Mouse (Mus musculus) neural tube, embryonic 10.5 days (tissue): ENCODE measurements around the gene Dnali1.

Experiments used
- DNase-seq: peaks from one replicate; pipeline ENCODE4 v3.0.0-alpha.2; 2017; ENCODE audit warnings: low spot score; ENCODE audit errors: extremely low spot score

Gene Dnali1

DNA sequence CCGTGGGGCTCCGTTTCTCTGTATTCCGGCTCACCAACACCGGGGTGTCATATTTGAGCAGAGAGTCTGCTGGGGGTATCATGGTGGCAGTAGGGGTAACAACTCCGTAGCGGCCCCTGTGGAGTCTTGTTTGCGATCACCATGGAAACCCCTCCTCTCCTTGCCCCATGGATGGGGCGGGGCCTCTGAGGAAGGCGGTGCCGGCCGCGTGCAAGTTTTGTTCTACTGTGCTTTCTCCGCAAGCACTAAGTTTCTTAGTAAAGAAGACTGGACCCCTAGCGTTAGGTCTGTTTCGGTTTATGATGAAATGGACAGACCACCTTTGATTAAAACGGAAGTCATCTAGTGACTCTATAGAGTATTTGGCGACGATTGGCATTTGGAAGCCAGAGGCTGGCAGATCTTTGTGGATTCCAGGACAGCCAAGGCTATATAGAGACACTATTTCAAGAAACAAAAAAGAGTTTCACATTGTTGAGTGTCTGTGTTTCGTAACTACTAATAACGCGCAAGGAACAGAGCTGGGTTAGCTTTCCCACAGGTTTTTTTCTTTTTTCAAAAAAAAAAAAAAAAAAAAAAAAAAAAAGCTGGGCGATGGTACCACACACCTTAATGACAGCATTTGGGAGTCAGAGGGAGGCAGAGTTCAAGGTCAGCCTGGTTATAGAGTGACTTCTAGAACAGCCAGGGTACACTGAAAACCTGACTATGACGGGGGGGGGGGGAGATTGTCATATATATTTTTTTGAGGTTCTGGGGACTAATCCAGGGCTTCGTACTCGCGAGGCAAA lies at the start of gene Dnali1:
Gene Dnali1 (minus strand): TSS at position 187 of the 791 bp plus-strand sequence.
- peak; percentile 68 for DNase-seq

- no peak for DNase-seq
These were observed 49.6 kb upstream of the Dnali1 start for GRCm38 (mm10) chr4:125115081-125115480.

DNA sequence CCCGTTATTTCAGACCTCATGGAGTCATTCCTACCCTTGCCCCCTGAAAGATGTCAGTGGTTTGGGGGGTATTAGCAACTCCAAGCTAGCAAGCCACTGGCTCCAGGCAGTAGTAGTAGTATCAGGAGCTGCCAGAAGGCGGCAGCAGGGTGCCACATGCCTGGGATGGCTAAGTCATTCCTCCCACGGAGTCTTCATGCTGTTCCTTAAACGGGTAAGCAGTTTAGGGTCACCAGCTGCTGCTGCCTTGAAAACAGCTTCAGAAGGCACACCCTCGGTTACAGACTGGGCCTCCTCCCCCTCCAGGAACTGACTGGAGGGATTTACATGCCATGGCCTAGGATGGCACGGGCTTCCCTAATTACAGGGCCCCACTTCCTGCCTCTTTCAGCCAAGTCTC lies 49.1 kb upstream of the Dnali1 start:
- DNase-seq: peak; percentile 76

DNA sequence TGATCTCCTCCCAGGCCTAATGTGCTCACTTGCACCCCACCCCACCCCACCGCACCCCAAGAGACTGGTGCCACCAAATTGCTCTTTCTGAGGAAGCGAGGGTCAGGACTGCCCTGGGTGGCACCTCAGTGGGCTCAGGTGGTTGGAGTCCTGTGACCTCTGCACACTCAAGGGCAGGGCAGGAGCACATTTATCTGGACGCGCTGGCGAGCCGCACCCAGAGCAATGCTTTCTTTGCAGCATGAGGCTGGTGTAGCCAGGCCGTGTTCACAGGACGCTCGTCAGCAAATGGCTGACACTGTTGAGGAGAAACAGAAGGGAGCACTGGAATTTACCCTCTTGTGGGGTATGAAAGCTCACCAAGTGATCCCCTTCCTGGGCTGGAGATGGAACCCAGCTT lies 39.9 kb upstream of the Dnali1 start:
- no peak for DNase-seq

- no peak for DNase-seq
These were observed 35.8 kb upstream of the Dnali1 start for GRCm38 (mm10) chr4:125101334-125101733.

DNA sequence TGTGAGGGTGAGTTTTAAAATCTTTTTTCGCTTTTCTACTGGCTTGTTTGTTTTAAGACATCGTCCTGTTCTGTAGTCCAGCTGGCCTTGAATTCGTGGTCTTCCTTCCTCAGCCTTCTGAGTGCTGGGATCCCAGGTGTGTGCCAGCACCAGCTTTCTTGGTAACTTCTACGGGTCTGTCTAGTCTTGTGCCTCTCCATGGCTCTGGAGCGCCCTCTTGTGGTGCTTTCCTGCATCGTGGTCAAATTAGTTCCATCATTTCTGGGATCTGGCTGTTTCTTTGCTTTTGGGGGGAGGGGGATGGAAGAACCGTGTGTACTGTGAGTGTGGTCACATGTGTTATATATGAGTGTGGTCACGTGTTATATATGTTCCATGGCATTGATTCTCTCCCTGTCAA lies 34.0 kb upstream of the Dnali1 start:
- DNase-seq: peak; percentile 92

- no peak for DNase-seq
These were observed 31.9 kb upstream of the Dnali1 start for GRCm38 (mm10) chr4:125097412-125097811.

- no peak for DNase-seq
These were observed 30.6 kb upstream of the Dnali1 start for GRCm38 (mm10) chr4:125096066-125096465.

DNA sequence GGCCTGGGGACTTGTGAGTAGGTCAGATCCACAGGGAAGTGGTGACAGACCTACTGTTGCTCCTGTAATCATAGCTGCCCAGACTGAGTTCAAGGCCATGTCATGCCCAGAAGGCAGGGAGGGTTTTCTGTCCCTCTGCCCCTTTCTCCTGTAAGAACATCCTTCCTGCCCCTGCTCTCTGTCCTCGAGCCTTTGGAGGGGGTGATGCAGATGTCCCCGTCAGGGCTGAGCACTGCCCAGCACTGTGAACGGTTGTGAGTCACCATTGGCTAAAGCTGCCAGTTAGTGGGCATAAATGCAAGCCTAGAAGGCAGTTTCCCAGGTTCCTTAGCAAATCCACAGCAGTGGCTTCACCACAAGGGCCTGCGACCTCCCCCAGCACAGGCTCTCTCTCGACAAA lies 27.5 kb upstream of the Dnali1 start:
- no peak for DNase-seq

DNA sequence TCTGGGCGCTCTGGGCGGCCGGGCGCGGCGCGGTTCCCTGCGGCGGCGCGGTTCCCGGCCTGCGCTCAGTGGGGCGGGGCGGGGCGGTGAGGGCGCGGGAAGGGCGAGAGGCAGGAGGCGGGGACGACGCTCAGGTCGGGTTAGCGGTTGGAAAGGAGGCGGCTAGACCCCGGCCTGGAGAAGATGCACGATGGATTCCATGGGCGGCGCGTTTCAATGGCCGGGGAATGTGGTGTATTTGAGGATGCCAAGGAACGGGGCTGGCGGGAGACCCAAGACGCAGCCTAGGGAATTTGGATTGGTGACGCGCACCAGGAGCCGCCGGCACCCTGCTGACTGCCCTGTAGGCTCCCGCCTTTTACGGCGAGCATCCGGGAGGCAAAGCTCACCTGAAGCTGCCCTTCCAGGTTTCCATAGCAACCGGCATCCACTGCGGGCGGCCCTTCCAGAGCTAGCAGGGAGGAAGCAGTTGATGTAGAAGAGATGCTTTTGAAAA lies 19.9 kb upstream of the Dnali1 start:
- no peak for DNase-seq

GRCm38 (mm10) chr4:125084403-125085345 lies 19.2 kb upstream of the Dnali1 start, which contains the start of gene Meaf6:
Gene Meaf6, plus strand, starts transcription at chr4:125085134.
- peak; percentile 95 for DNase-seq

GRCm38 (mm10) chr4:125078698-125079097 lies 13.2 kb upstream of the Dnali1 start:
- DNase-seq: no peak

DNA sequence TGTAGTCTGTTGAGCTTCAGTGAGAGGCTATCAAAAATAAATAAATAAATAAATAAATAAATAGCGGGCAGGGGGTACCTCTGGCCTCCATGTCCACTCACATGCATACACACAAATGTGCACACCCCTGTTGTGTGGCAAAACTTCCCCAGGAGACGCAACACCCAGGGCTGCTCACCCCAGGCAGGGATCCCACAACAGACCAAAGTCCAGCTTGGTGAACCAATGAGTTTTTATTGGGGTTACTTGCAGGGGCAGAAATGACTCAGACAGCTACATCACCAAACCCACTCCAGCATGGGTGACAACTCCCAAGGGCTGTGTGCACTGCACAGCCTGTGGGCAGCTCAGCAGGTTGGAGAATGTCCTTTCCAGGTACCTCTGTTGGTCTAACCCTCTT lies 12.2 kb upstream of the Dnali1 start:
- DNase-seq: no peak

GRCm38 (mm10) chr4:125066490-125067370 lies 1.2 kb upstream of the Dnali1 start, which contains the start of gene Snip1:
Gene Snip1, plus strand, starts transcription at chr4:125066672.
- peak; percentile 97 for DNase-seq

GRCm38 (mm10) chr4:125063829-125064228 lies 1.7 kb downstream of the Dnali1 start:
- DNase-seq: no peak

DNA sequence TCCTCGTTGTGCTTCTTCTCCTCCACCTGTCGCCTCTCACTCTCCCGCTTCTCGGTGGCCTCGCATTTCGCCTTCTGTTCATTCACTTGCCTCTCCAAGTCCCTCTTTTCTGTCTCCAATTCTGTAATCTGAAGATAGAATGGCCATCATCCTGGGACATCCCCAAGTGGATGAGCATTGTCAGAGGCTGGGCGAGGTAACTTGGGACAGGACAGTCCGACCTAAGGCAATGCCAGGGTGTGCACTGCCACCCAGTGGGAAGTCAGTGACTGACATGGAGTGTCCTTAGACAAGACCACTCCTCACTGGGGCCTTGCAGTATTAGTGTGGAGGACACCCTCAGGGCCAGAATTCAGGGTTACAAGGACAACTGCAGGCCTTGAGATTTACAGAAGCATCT lies 6.5 kb downstream of the Dnali1 start:
- peak; percentile 66 for DNase-seq

DNA sequence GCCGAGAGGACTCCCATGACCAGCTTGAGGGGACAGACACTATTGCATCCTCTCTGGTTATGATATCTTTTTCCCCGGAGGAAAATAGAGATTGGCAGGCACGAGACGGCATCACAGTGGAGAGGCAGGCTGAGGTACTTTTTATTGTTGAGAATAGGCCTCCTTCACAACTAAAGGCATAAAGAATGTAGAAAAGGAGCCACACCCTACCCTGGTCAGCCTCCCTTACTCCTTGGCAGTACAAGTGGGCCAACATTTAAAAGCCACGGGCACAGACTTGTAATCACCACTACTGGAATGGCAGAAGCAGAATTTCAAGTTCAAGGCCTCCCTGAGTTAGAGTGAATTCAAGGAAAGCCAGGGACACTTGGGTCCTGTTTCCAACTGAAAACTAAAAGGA lies 7.5 kb downstream of the Dnali1 start:
- DNase-seq: no peak

DNA sequence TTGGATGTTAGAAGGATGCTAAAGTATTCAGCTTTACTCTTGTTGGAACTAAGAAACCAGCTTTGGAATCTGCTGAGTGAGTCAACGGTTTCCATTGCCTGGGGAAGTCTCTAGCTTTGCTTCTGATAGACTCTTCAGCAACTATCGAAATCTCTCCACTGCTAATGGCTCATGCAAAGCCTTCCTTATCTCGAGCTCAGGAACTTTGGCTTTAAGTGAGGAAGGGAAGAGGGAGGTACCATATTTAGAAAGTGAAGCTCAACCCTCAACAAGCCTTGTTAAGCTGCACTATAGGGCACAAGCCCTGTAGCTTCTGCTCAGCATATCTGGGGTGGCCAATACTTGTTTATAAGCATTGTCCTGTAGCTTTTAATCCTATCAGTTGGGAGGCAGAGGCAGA lies 8.2 kb downstream of the Dnali1 start:
- no peak for DNase-seq

GRCm38 (mm10) chr4:125056476-125056875 lies 9.0 kb downstream of the Dnali1 start:
- DNase-seq: no peak

DNA sequence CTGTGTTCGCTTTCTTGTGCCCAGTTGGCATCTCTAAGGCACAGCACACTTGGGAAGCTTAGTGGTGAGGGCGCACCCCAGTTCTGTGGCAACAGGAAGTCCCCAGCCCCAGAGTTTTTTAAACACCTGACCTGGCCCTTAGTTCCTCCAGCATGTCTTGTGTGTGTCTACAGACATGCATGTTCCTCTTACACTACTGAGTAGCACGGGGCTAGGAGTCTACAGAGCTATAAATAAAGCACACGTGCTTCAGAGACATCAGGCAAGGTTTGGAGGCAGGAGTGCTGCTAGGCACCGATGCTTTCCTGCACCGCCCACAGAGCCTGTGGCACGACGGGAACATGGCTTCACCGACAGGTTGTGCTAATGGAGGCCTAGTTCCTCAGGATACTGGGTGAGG lies 10.1 kb downstream of the Dnali1 start:
- DNase-seq: no peak

DNA sequence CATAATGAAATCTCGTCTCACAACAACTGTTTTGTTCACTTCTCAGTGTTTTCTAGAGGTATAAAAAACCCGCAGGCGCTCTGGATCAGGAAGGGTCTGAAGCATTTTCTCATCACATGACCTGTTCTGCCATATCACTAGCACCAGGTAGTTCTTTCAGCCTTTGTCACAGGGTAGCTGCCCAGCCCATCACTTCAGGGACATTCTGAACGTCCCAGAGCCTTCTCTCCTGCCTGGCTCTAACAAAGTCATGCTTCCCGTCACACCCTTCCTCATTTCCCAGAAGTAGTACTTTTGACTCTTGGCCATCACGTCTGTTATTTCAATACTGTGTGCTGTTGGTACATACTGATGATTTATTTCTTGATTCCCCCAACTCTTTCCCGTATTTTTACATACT lies 21.0 kb downstream of the Dnali1 start:
- DNase-seq: no peak
